8 mouse cellular contexts compared by ENCODE assay signal in genomic region chr12:111574887-111575838, GRCm38 (mm10). TPM values are rescaled to one million over a fixed set of nuclear protein-coding genes. Genes with fewer than 3 reads are reported as not detected.
A peak's percentile ranks its signal among the peaks of the same experiment; 100 is the strongest.
DNase-seq lines count a peak whose midpoint lies in the region; ATAC-seq lines count a peak whose summit lies in the region.

No protein-coding gene starts in this region.

- H3K4me3 ChIP-seq in forebrain, embryonic 10.5 days: peak overlapping the region; percentile 100
- peak overlapping the region; percentile 100 for H3K4me3 ChIP-seq in limb, embryonic 10.5 days

- H3K4me1 ChIP-seq in forebrain, embryonic 10.5 days: peaks cover 34% of the 10 kb centered on the region
- H3K4me1 ChIP-seq in limb, embryonic 10.5 days: peaks cover 27% of the 10 kb centered on the region

- H3K9me3 ChIP-seq in forebrain, embryonic 10.5 days: no peaks in the 10 kb centered on the region
- H3K9me3 ChIP-seq in limb, embryonic 10.5 days (replicated peaks): no peaks in the 10 kb centered on the region

- peak; percentile 40 for ATAC-seq in megakaryocyte-erythroid progenitor cell, adult 5-6 weeks (replicated peaks; ENCODE audit: low FRiP score, low TSS enrichment, poor library complexity, severe bottlenecking)

- H3K36me3 ChIP-seq in forebrain, embryonic 10.5 days (replicated peaks): peaks cover 34% of the 10 kb centered on the region
- H3K36me3 ChIP-seq in limb, embryonic 10.5 days: peaks cover 22% of the 10 kb centered on the region

- WGBS in forebrain, embryonic 10.5 days: under 1% methylated on average over 58 of the region's 58 CpGs
- WGBS in limb, embryonic 10.5 days: under 1% methylated on average over 56 of the region's 58 CpGs

- DNase-seq in MN1 (ENCODE audit: low spot score): peak; percentile 50
- peak; percentile 33 for DNase-seq in c-Kit-negative CD71-positive TER-119-positive erythroid progenitor cells, embryonic 14.5 days (ENCODE audit: low read depth, low spot score)
- DNase-seq in forebrain, embryonic 10.5 days (ENCODE audit: extremely low spot score, low spot score): peak; percentile 53
- peak; percentile 53 to 55 for DNase-seq in heart, postnatal 14 days
- DNase-seq in limb, embryonic 10.5 days (ENCODE audit: low spot score): peak; percentile 62
- DNase-seq in right cerebral cortex, adult 18-20 months: peak; percentile 34
- peak; percentile 29 for DNase-seq in urinary bladder, postnatal 25 days (ENCODE audit: low spot score)

- intact Hi-C loops in heart, postnatal 14 days (cut with DNase I): loop anchor here (2.0 kb wide), 1 partner anchor 36 kb away; the partner anchor contains the start of gene Eif5

- H3K27ac ChIP-seq in forebrain, embryonic 10.5 days: peak overlapping the region; percentile 97
- peak overlapping the region; percentile 97 for H3K27ac ChIP-seq in limb, embryonic 10.5 days

- H3K27me3 ChIP-seq in forebrain, embryonic 10.5 days (ENCODE audit: poor library complexity, severe bottlenecking): no peaks in the 10 kb centered on the region
- 0 out of 2 replicates have a peak, but pooled peaks cover 3% of the 10 kb centered on the region for H3K27me3 ChIP-seq in limb, embryonic 10.5 days (ENCODE audit: low read depth, poor library complexity, severe bottlenecking)

RNA-seq across cellular contexts. Expression of gene Mark3, which starts 0.8 kb away (rescaled TPM):
- polyA plus RNA-seq in forebrain, embryonic 10.5 days (2016; fragmentation: Nextera tagmentation; extraction: Ambion mirVana): 42.1 and 44.8 TPM in 2 replicates
- total RNA-seq in heart, postnatal 14 days (2021): 10 to 100 TPM; 65.2 to 72.1 TPM
- 47.4 and 50.6 TPM in 2 replicates for polyA plus RNA-seq in limb, embryonic 10.5 days (2016; fragmentation: Nextera tagmentation; extraction: Ambion mirVana)
- total RNA-seq in megakaryocyte-erythroid progenitor cell, adult 5-6 weeks (2014; fragmentation: Nextera tagmentation): 56.3 and 62.2 TPM in 2 replicates
- total RNA-seq in megakaryocyte-erythroid progenitor cell, adult 5-6 weeks (2017): 55.2 and 81.3 TPM in 2 replicates

RNA-seq across cellular contexts. Expression of gene Eif5, which starts 37.3 kb away (rescaled TPM):
- polyA plus RNA-seq in forebrain, embryonic 10.5 days (2016; fragmentation: Nextera tagmentation; extraction: Ambion mirVana): 740 and 785 TPM in 2 replicates
- 100 to 1,000 TPM; 155 to 167 TPM for total RNA-seq in heart, postnatal 14 days (2021)
- polyA plus RNA-seq in limb, embryonic 10.5 days (2016; fragmentation: Nextera tagmentation; extraction: Ambion mirVana): 669 and 688 TPM in 2 replicates
- 212 and 247 TPM in 2 replicates for total RNA-seq in megakaryocyte-erythroid progenitor cell, adult 5-6 weeks (2014; fragmentation: Nextera tagmentation)
- total RNA-seq in megakaryocyte-erythroid progenitor cell, adult 5-6 weeks (2017): 262 and 337 TPM in 2 replicates

Comparison
In these comparisons a context has a peak if more than half of its experiments do, and no peak if none do; other contexts are left out.
1. Peak in every context shown above with its lines: DNase-seq, ATAC-seq, H3K4me3 ChIP-seq and H3K27ac ChIP-seq.